Mouse (Mus musculus) embryonic fibroblast, embryonic 13.5 days (primary cell): ENCODE measurements around the gene Tcea2.

Experiments used
- CTCF ChIP-seq: IDR thresholded peaks from 2 replicates; pipeline ENCODE4 v1.5.1; 2011; ENCODE audit warnings: mild to moderate bottlenecking, control low read depth, low read length, moderate library complexity, borderline replicate concordance; ENCODE audit not compliant: insufficient read depth
- POLR2A ChIP-seq: IDR thresholded peaks from 2 replicates; pipeline ENCODE4 v1.6.1; 2011; ENCODE audit warnings: low read depth, mild to moderate bottlenecking, control low read depth, low read length, moderate library complexity

GRCm38 (mm10) chr2:181696801-181697420 lies 16.8 kb downstream of the Tcea2 start:
- TF ChIP-seq POLR2A (no peak), CTCF (no peak)
